Mouse (Mus musculus) embryo, embryonic 11.5 days (tissue): ENCODE results near the gene Gm7247.
"Not testable (repeated sequence)": the region's sequence is repeated elsewhere in the genome, so short reads cannot be mapped to it uniquely, and the experiment has no call there.

Source experiments
- DNase-seq: peaks from one replicate; pipeline ENCODE4 v3.0.0-alpha.2; 2012; ENCODE audit warnings: low read depth, low spot score

Gene Gm7247

GRCm38 (mm10) chr14:51361456-51361855 lies at the start of gene Gm7247:
Gm7247 (plus strand) TSS chr14:51361756.
- DNase-seq: no peak

DNA sequence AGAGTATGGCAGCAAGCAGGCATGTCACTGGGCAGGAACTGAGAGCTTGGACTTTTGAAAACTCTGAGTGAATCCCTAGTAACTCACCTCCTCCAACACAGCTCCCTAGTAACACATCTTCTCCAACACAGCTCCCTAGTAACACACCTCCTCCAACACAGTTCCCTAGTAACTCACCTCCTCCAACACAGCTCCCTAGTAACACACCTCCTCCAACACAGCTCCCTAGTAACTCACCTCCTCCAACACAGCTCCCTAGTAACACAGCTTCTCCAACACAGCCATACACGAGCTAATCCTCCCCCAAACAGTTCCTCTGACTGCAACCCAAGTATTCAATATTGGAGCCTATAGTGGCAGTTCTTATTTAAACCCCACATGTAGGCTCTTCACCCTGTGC lies 37.6 kb upstream of the Gm7247 start:
- DNase-seq: no peak

- DNase-seq: no peak
These were observed 15.5 kb upstream of the Gm7247 start for GRCm38 (mm10) chr14:51346027-51346426.

DNA sequence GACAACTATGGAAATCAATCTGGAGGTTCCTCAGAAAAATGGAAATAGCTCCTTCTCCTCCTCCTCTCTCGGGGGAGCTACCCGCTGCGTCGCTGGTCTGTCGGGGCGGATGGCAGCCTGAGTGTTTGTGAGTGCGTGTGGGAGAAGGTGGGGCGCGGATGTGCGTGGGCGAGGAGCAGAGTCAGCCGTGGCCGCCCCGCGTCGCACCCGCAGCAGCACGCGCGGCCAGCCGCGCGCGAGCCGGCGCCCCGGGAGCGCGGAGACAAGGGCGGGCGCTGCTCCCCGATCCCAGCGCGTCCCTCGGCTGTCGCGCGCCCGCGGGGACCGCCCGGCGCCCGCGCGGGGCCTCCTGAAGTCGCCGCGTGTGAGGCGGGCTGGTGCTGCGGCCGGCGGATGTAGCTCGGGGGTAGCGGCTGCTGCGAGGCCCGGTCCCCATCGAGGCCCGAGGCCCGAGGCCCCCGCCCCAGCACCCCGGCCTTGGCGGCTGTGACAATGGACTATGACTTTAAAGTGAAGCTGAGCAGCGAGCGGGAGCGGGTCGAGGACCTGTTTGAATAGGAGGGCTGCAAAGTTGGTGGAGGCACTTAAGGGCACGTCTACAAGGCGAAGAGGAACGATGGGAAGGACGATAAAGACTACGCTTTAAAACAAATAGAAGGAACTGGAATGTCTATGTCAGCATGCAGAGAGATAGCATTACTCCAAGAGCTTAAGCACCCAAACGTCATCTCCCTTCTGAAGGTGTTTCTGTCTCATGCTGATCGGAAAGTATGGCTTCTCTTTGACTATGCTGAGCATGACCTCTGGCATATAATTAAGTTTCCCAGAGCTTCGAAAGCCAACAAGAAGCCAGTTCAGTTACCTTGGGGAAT lies 3.2 kb upstream of the Gm7247 start:
- no peak for DNase-seq

- no peak for DNase-seq
These were observed 21.2 kb downstream of the Gm7247 start for GRCm38 (mm10) chr14:51382805-51383204.

DNA sequence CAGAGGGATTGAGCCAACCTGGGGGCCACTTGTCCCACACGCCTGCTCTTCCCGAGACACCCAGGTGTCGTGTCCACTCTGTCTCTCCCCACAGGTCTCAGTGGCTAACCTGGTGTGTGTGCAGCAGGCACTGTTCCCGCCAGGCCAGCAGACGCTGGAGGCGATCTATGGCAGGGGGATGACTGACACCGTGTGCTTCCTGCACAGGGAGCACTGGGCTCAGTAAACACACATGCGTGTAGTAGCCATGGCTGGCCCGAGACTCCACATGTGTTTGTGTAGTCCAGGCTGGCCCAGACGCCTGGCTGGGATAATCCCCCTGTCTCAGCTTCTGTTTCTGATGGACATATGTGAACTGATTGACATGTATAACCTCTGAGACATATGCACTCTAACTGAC lies 22.8 kb downstream of the Gm7247 start:
- no peak for DNase-seq

GRCm38 (mm10) chr14:51385741-51386140 lies 24.2 kb downstream of the Gm7247 start:
- DNase-seq: no peak

DNA sequence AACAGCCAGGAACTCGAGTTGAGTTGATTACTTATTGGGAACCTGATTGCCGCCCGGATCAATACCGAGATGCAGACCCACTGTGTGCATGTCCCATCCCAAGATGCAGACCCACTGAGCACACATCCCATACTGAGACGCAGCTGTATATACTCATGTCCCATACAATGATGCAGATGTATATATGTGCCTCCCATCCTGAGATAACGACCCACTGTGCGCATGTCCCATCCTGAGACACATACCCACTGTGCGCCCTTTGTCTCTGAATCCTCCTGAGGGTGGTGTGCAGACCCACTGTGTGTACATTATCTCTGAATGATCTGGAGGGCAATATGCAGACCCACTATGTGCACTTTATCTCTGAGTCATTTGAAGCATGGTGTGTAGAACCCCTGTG lies 26.2 kb downstream of the Gm7247 start:
- DNase-seq: no peak

GRCm38 (mm10) chr14:51388222-51388621 lies 26.7 kb downstream of the Gm7247 start:
- no peak for DNase-seq

GRCm38 (mm10) chr14:51410520-51410919 lies 49.0 kb downstream of the Gm7247 start, which contains the start of gene Vmn2r88:
Vmn2r88 (plus strand) TSS chr14:51410820.
- no peak for DNase-seq

- no peak for DNase-seq
These were observed 62.3 kb downstream of the Gm7247 start for GRCm38 (mm10) chr14:51423885-51424284.

DNA sequence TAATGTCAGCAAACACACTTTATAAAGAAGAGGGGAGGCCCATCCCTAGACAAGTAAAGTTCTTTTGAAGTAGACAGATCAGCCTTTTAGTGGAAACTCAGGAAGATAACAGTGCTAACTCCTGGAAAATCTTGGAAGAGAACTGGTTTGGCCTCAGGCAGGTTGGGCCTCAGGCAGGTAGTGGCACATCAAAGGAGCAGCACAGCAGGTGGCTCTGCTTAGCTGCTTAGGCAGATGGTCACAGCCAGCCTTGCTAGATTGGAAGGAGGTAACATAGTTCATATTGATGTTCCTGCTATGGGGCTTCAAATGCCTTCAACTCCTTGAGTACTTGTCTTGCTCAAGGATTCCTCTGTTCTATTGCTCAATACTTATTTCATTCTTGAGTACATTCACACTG lies 68.6 kb downstream of the Gm7247 start:
- DNase-seq: not testable (repeated sequence)

GRCm38 (mm10) chr14:51434546-51434945 lies 73.0 kb downstream of the Gm7247 start:
- no peak for DNase-seq

- DNase-seq: no peak
These were observed 73.5 kb downstream of the Gm7247 start for GRCm38 (mm10) chr14:51435020-51435419.

DNA sequence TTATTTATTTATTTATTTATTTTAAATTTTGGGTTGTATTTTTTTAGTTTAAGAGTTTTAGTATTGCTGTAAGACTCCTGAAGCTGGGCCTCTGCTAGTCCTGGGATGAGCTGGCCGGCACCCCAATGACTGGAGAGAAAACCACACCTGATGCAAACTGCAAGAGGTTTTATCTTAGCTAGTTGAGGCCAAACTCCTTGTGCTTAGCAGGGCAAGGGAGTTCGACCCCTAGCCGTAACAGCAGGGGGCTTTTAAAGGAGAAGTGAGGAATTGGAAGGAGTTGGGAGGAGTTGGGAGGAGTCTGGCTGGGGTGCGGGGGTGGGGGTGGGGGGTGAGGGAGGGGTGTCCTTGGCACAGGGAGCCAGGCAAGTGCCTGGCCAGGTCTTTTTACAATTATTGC lies 77.4 kb downstream of the Gm7247 start:
- DNase-seq: no peak

DNA sequence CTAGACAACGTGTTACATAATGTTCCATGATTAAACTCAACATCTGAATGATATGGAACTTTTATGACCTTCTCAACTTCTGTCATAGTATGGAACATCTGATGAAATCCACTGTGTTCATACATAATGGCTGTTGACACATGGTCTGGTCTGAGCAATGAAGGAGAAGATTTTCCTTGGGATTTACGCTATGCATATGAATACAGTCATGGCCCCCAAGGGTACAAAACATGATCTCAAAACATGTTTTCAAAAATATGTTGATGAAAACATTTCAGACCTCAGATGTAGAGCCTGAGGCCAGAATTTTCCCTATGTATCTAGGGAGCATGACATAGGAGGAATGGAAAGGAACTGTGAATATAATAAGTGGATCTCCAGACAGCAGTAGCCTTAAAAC lies 90.0 kb downstream of the Gm7247 start, which contains the start of gene Vmn2r89:
TSS of gene Vmn2r89 (plus strand) at position 301 of the 400 bp plus-strand sequence.
- not testable (repeated sequence) for DNase-seq

DNA sequence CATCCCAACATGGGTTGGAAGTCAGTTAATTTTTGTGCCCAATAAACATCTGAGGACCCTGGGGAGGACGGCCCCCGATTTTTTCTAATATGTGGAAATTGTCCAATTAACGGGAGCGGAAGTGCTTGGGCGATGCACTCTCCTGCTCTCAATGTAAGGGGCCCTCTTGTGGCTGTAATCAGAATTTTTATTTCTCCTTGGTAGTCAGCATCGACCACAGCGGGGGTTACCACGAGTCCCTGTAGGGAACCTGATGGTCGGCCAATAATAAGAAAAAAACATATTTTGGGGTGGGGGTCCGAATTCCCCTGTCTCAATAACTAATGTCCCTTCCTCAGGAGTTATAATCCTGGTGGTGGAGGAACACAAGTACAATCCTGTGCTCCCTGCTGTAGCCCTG lies 118.7 kb downstream of the Gm7247 start:
- DNase-seq: not testable (repeated sequence)

GRCm38 (mm10) chr14:51481332-51482015 lies 119.9 kb downstream of the Gm7247 start:
- DNase-seq: not testable (repeated sequence)

DNA sequence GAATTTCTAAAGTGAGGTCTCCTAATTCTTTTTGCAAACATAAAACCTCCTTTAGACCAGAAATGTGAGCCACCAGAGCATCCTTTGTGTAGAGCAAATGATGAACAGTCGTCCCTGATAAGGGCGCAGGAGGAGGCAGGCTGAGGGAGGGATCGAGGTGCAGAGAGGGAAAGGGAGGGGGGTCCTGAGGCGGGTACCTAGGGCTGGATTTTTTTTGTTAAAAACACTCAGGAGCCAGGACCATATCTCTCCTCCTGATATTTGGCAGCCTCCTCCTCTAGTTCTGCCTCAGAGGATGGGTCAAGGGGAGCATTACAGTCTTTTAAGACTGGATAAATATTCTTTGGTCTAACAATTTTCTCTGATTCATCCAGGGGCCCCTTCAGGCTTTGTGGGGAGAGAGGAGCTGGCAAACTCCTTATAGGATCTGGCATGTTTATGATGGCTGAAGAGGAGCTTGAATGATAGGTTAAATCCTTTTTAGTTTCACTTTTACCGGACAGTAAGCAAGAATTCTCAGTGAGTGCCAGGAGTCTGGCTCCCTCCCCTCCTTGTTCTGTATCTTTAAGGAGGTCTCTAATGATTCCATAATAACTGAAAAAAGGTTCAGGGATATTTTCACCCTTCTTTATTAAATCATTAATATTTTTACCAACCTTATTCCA lies 120.6 kb downstream of the Gm7247 start:
- DNase-seq: no peak

GRCm38 (mm10) chr14:51482971-51483381 lies 121.4 kb downstream of the Gm7247 start:
- DNase-seq: not testable (repeated sequence)

- no peak for DNase-seq
These were observed 122.1 kb downstream of the Gm7247 start for GRCm38 (mm10) chr14:51483671-51484070.

DNA sequence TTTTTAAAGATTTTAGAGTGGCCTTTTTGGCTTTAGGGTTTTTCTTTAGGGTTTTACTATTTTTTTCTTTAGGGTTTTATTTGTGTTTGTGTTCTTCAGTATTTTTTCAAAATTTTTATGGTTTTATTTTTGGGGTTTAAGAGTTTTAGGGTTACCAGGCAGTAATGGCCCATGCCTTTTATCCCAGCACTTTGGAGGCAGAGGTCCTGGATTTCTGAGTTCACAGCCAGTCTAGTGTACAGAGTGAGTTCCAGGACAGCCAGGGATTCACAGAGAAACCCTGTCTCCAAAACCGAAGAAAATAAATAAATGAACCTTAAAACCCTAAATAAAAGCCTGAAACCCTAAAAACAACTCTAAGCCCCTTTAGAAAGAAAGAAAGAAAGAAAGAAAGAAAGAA lies 124.6 kb downstream of the Gm7247 start:
- no peak for DNase-seq
